Mouse (Mus musculus) gastrocnemius, postnatal 10 days (tissue): ENCODE measurements around the gene Dusp10. TPM values are rescaled to one million over a fixed set of nuclear protein-coding genes. Genes with fewer than 3 reads are reported as not detected.
A peak's percentile ranks its signal among the peaks of the same experiment; 100 is the strongest.

Experiments
- DNase-seq: peaks from one replicate; pipeline ENCODE4 v3.0.0; 2021; ENCODE audit warnings: mixed read lengths
- total RNA-seq, 2 experiments: library from RNA; stranded (reverse); gene quantifications; 2 replicates each; pipeline ENCODE4 v1.2.3; 2021

The Dusp10 gene
- total RNA-seq, 2 experiments from 2014 or later: 24.9 to 39.5 TPM

DNA sequence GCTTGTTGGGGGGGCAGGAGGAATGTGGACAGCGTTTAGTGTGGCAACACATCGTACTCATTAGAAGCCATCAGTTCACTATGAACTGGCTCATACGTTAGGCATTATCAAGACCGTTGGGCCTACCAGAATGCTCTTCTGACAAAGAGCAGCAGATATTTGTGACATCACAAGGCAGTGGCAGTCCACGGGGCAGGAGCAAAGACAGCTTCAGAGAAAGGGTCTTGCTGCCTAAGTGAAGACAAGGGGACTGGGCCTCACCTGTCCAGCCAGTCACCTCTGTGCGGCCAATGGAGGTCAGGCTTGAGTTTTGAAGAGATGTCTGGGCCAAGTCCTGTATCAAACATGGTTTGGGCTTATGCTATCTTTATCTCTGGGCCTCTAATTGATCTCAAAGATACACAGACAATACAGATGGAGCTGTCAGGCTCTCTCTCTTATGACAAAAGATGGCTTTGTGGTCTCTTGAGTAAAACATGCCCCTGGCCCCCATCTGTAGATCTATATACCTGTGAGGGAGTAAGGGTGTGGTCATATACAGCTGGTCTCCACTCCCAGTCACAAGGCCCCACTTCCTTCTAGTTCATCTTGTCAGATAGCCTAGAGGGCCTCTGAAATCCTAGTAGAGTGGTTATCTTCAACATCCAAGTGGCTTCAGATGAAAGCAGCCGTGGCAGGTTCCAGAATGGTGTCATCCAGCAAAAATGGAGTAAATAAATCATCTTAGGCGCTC is 17.1 kb downstream of the Dusp10 start:
- no peak for DNase-seq

DNA sequence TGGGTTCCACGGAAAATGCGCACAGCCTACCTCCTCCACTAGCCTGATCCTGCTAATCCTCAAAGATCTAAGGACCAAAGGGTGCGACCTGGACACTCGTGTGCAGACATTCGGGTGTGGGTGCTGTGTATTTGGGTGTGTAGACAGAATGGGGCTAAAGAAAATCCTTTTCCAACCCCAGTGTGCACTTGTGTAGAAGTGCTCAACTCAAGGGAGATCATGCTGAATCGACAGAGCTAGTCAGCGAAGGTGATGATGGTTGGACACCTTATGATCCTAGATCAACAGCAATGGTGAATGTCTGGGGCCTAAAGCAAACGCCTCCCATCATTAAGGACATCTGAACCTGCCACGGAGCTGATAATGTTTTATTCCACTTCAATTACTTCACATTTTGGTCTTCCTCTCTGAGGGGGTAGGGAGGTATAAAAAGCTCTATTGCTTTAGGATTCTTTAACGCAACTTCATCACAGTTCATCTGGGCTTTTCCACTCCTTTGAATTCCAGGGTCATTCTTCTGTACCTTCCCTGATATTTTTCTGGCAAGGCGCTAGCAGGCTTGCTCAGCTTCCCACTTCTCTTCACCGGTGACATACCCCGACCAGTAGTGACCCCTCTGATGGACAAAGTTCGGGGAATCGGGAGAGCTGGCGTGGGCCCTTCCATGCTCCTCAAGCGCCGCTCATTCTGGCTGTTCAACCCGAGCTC is 19.7 kb downstream of the Dusp10 start:
- no peak for DNase-seq

DNA sequence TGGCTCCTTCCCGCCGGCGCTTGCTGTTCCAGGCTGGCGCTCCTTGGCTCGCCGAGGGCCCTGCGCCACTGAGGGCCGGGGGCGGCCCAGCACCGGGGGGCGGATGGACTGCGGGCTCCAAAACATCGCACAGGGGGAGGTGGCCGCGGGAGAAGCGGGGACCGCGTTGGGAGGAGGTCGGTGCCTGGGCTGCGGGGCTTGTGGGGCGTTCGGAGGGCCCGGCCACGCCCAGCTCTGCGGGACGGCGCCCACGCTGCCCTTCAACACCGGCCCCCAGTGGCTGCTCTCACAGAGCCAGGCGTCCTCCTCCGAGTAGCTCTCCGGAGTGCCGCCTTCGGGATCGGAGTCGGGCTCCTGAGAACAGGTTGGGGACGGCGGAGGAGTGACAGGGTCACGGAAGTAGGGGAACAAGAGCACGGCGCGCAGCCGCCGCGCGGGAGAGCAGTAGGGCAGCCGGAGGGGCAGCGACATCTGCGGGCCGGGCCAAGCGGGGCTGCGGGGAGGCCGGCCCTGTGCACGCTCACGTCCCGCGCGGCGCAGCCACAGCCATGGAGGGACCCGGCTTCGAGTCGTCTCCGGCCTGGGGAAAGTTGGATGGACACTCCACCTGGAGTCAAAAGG is 20.4 kb downstream of the Dusp10 start:
- DNase-seq: peak; percentile 79

DNA sequence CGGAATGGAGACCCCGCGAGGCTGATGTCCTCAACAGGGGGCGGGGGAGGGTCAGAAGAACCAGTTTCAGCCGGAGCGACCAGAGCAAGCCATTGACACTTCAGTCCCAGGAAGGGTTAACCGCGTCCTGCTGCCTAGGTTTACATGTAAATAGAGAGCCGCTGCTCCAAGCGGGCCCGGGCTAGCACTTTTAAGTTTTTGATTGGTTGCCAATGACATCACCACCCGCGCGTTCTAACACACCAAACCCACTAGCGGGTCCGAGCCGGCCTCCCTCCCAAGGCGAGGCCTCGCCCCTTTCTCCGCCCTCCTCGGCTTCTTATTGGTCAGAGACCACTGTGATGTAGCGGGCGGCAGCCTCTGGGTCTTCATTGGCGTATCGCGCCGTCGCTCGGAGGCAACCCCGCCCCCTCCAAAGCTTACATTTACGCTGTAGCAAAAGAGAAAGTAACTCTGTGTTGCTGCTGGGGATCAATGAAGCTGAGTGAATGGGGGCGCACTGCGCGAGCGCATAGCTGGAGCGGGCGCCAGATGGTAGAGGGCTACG is 21.0 kb downstream of the Dusp10 start, which contains the start of gene 1700056E22Rik:
1700056E22Rik (minus strand) TSS at position 291 of the 547 bp plus-strand sequence.
- peak; percentile 94 for DNase-seq

DNA sequence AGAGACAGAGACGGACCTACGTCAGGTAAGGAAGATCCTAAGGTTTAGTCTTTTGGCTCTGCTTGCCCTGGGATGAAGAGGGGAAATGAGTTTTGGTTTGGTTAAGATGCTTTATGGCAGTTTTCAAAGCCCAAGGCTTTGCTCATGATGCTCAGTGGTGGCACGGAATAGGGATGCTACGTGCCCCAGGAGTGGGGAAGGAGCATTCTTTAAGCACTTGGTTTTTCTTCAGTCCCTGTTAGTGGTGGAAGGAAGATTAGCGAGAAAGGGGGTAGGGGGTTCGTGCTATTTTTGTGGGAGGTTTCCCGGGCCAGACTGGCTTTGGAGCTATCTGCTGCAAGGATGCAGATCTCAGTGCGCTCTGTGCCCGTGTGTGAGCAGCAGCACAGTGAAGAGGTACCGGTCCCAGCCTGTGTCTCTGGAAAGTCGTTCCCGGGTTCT is 21.7 kb downstream of the Dusp10 start:
- DNase-seq: peak; percentile 24

DNA sequence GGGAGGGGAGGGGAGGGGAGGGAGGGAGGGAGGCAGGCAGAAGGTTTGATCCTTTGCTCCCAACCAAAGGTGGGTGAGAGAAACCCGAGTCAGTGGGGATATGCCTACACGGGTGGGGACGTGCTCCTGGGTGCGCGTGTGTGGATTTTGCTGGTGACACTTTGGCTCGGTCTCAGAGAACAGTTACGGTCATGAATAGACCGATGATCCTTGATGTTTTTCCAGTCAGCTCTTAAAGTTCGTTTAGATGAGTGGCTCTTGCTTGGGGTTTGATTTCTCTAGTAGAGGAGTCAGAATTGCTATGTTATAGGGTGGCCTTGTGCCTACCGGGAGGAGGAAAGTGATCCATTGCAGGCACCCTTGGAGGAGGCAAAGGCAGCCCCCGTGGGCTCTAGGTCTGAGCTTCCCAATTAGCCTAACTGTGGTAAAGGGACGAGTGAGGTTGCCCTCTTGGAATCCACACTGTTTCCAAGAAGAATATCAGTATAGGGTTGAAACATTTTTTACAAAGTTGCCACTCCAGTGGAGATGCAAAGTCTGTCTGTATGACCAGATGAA is 22.3 kb downstream of the Dusp10 start:
- DNase-seq: no peak

- no peak for DNase-seq
These were observed 24.7 kb downstream of the Dusp10 start for GRCm38 (mm10) chr1:184037802-184038201.

DNA sequence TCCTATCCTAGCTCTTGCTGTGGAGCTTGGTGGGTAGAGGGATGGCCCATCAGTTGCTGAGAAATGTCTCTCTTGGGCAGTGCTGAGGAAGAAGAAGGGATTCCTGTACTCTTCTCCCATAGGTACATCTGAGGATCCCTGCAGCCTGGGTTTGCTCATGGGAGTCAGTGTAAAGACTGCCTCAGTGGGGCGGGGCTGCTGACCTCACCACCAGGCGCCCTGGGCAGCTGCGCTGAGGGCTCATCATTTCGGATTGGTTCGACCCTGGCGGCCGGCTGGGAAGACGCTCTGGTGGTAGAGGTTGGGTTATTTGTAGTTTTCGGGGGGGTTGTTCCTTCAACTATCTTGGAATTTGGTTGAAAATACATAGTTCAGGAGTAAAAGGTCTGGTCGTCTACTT is 26.2 kb downstream of the Dusp10 start:
- no peak for DNase-seq

GRCm38 (mm10) chr1:184040181-184040580 is 27.1 kb downstream of the Dusp10 start:
- DNase-seq: peak; percentile 39

- DNase-seq: no peak
These were observed 27.8 kb downstream of the Dusp10 start for GRCm38 (mm10) chr1:184040906-184041305.

- DNase-seq: peak; percentile 63
These were observed 28.9 kb downstream of the Dusp10 start for GRCm38 (mm10) chr1:184041778-184042573.

GRCm38 (mm10) chr1:184042745-184043144 is 29.6 kb downstream of the Dusp10 start:
- no peak for DNase-seq

- no peak for DNase-seq
These were observed 30.3 kb downstream of the Dusp10 start for GRCm38 (mm10) chr1:184043391-184043790.

- no peak for DNase-seq
These were observed 33.1 kb downstream of the Dusp10 start for GRCm38 (mm10) chr1:184046070-184046677.

- no peak for DNase-seq
These were observed 34.7 kb downstream of the Dusp10 start for GRCm38 (mm10) chr1:184047818-184048217.

- no peak for DNase-seq
These were observed 35.7 kb downstream of the Dusp10 start for GRCm38 (mm10) chr1:184048675-184049418.

- DNase-seq: no peak
These were observed 38.2 kb downstream of the Dusp10 start for GRCm38 (mm10) chr1:184051286-184051685.

- DNase-seq: peak; percentile 70
These were observed 38.7 kb downstream of the Dusp10 start for GRCm38 (mm10) chr1:184051824-184052223.

- DNase-seq: no peak
These were observed 39.2 kb downstream of the Dusp10 start for GRCm38 (mm10) chr1:184052331-184052730.

GRCm38 (mm10) chr1:184053141-184053540 is 40.0 kb downstream of the Dusp10 start:
- no peak for DNase-seq
